Mouse (Mus musculus): ENCODE data around the gene Lamc2.
A peak's percentile ranks its signal among the peaks of the same experiment; 100 is the strongest.
"Not testable (repeated sequence)": the region's sequence is repeated elsewhere in the genome, so short reads cannot be mapped to it uniquely, and the experiment has no call there.

Gene Lamc2

GRCm38 (mm10) chr1:153095328-153095727, 90.9 kb downstream of the Lamc2 start:
- DNase-seq (ENCODE audit: low spot score in 2 of 2) = no peak

DNA sequence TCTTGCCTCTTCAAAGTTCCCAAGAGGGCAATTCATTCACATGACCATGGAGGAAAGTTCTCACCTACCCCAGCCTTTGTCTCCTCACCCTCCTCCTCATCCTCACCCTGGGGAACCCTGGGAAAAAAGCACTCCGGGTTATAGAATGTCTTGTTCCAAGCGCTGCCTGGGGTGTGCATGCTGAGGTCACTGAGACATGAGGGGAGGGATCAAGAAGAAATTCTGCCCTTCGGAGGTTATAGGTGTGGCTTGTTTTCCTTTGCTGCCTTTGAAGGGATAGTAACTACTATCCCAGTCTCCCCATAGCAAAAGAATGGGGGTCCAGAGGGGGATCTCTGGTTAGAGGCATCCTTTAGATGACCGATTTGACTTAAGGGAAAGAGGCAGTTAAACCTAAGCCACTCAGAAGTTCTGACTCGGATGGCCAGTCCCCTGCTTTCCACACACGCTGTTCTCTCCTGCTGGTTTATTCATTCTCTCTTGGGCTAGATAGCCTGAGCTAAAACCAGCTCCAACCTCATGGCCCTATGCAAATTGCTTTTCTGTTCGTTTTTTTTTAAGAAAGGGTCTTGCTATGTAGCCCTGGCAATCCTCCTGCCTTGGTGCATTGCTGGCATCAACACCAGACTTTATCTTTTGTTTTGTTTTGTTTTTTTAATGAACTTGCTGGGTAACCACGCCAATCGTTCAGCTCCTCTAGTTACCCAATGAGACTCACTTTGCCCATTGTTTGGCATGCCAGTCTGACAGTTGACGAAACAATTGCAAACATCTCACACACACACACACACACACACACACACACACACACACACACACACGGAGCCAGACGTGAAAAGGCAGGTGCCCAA, 91.8 kb downstream of the Lamc2 start:
- no peak for DNase-seq (ENCODE audit: low spot score in 2 of 2)

DNA sequence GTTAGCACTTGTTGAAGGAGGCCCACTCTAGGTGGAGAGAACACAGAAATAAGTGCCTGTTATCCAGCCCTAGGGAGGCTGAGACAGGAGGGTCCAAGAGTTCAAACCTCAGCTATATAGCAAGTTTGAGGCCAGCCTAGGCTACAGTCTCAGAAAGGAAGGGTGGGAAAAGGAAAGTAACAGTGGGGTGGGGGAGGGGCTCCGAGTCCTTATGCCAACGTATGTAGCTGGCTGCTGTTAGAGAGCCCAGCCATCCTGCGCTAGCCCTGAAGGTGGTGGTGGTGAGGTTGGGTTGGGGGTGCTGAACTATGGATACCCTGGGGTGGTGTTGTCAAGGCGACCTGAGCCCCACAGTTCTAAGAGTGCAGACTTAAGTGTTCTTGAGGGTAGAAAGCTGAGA, 92.7 kb downstream of the Lamc2 start:
- no peak for DNase-seq (ENCODE audit: low spot score in 2 of 2)

DNA sequence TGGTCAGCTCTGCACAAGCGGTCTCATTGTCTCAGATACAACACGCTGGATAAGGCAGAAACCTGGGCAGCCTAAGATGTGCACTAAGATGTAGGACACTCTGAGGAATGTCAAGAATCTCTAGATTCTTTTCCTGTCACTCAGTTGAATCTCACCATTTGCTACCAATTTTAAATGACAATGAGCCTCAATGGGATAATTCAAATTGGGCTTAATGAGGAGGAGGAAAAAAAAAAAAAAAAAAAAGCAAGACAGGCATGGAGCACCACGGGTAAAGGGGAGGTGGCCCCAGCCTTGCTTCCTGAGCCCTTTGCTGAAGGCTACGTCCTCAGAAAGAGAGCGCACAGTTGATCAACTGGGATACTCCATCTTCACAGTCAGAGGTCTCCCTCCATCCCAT, 93.1 kb downstream of the Lamc2 start:
- no peak for DNase-seq (ENCODE audit: low spot score in 2 of 2)

GRCm38 (mm10) chr1:153092237-153092975, 93.8 kb downstream of the Lamc2 start:
- peak in 1 of 2 experiments; percentile 58 for DNase-seq (ENCODE audit: low spot score in 2 of 2)

GRCm38 (mm10) chr1:153091438-153092236, 94.6 kb downstream of the Lamc2 start:
- no peak for DNase-seq (ENCODE audit: low spot score in 2 of 2)

- DNase-seq (ENCODE audit: low spot score in 2 of 2) = no peak
Measured at GRCm38 (mm10) chr1:153090807-153091206, 95.4 kb downstream of the Lamc2 start.

DNA sequence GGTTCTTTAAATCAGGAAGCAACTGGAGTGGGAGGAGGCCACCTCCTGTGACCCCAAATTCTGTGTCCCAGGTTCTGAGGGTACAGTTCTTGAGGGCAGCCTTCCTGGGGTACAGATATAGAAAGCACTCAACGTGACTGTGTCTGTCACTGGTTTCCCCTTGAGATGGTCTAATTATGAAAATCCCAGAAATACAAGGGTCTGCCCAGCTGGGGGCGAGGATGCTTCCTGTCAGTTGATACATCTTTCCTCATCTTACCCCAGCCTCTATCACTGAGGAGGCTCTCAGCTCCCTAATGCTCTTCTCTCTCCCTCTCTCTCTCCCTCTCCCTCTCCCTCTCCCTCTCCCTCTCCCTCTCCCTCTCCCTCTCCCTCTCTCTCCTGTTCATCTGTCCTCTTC, 96.2 kb downstream of the Lamc2 start:
- no peak for DNase-seq (ENCODE audit: low spot score in 2 of 2)

DNA sequence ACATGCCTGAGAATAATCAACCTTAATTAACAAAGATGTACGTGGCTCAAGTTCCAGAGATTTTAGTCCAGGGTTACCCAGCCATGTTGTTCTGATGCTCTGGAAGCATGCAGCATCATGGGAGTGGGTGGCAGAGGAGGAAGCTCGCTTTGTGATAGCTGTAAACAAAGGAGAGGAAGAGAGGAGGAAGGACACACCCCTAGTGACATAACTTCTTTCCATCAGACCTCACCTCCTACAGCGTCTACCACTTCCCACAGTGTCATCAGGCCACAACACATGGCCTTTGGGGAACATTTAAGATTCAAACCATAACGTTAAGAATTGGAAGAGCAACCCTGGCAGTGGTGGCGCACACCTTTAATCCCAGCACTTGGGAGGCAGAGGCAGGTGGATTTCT, 98.5 kb downstream of the Lamc2 start:
- DNase-seq (ENCODE audit: low spot score in 2 of 2) = no peak

GRCm38 (mm10) chr1:153085198-153085597, 101.0 kb downstream of the Lamc2 start:
- DNase-seq (ENCODE audit: low spot score in 2 of 2) = no peak

- no peak for DNase-seq (ENCODE audit: low spot score in 2 of 2)
Measured at GRCm38 (mm10) chr1:153084191-153084590, 102.1 kb downstream of the Lamc2 start.

GRCm38 (mm10) chr1:153083233-153083632, 103.0 kb downstream of the Lamc2 start:
- not testable (repeated sequence) for DNase-seq (ENCODE audit: low spot score in 2 of 2)

DNA sequence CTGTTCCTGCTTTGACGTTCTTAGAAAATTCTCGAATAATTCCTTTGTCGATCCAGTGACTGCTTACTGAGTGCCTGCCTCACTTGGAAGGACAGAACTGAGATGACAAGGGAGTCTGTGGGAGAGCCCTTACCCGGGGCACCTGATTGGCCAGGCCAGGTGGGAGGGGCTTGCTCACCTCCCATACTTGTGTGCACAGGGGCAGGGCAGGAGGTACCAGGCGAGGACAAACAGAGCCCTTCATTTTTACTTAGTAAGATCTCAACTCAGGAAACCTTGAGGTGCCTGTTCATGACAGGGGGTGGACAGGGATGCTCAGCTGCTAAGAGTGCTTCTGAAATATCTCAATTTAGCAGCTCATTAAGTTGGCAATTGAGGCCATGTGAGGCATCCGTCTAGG, 110.3 kb downstream of the Lamc2 start:
- no peak for DNase-seq (ENCODE audit: low spot score in 2 of 2)

GRCm38 (mm10) chr1:153075087-153075736, 111.0 kb downstream of the Lamc2 start:
- DNase-seq (ENCODE audit: low spot score in 2 of 2) = no peak

GRCm38 (mm10) chr1:153073441-153073840, 112.8 kb downstream of the Lamc2 start:
- no peak for DNase-seq (ENCODE audit: low spot score in 2 of 2)

Measured in spleen, postnatal 10 days (tissue).